Mouse (Mus musculus) ES-E14 (cell line): ENCODE measurements around the gene Ptbp1. TPM values are rescaled to one million over a fixed set of nuclear protein-coding genes. Genes with fewer than 3 reads are reported as not detected.

Source experiments
- DNase-seq: peaks from one replicate; pipeline ENCODE4 v3.0.0-alpha.2; 2013; ENCODE audit warnings: low read depth, low spot score
- H3K27ac ChIP-seq: 2 replicates; pipeline ENCODE4 v1.5.1; 2012; ENCODE audit warnings: low read depth, mild to moderate bottlenecking, low read length, moderate library complexity, mixed read lengths; ENCODE audit not compliant: poor library complexity, insufficient read depth, severe bottlenecking
- H3K36me3 ChIP-seq: 2 replicates; pipeline ENCODE4 v1.6.1; 2012; ENCODE audit warnings: mild to moderate bottlenecking, low read length, moderate library complexity, mixed read lengths; ENCODE audit not compliant: control insufficient read depth, poor library complexity, insufficient read depth, severe bottlenecking
- H3K4me1 ChIP-seq, 2 experiments: fragments of 150-350 bp in 1 of 2; sonication (generic) in 1 of 2; 2 replicates each; pipeline ENCODE4 v1.6.1; 2012; ENCODE audit warnings: low read length in 2 of 2, mild to moderate bottlenecking in 1 of 2, mixed read lengths in 1 of 2; ENCODE audit not compliant: control insufficient read depth in 2 of 2, insufficient read depth in 2 of 2, poor library complexity in 1 of 2
- H3K4me3 ChIP-seq, 2 experiments: fragments of 150-350 bp in 1 of 2; sonication (generic) in 1 of 2; 2 replicates each; pipeline ENCODE4 v1.5.1; 2012; ENCODE audit warnings: low read length in 2 of 2, low read depth in 1 of 2, mild to moderate bottlenecking in 1 of 2, mixed read lengths in 1 of 2; ENCODE audit not compliant: insufficient read depth in 1 of 2, poor library complexity in 1 of 2, severe bottlenecking in 1 of 2
- H3K9ac ChIP-seq: 2 replicates; pipeline ENCODE4 v1.6.1; 2012; ENCODE audit warnings: low read depth, mild to moderate bottlenecking, low read length, mixed read lengths; ENCODE audit not compliant: poor library complexity, insufficient read depth, severe bottlenecking
- H3K9me3 ChIP-seq: fragments of 150-350 bp; sonication (generic); 2 replicates; pipeline ENCODE4 v1.6.1; 2012; ENCODE audit warnings: low read depth, mild to moderate bottlenecking, low read length; ENCODE audit not compliant: control insufficient read depth, insufficient read depth
- CHD2 ChIP-seq: IDR thresholded peaks from 2 replicates; pipeline ENCODE4 v1.6.1; 2014; ENCODE audit warnings: mild to moderate bottlenecking, low read depth, low read length, inconsistent platforms
- HCFC1 ChIP-seq: IDR thresholded peaks from 2 replicates; pipeline ENCODE4 v1.6.1; 2012; ENCODE audit warnings: low read length, inconsistent platforms, borderline replicate concordance; ENCODE audit not compliant: insufficient read depth
- MAFK ChIP-seq: IDR thresholded peaks from 2 replicates; pipeline ENCODE4 v1.6.1; 2014; ENCODE audit warnings: mild to moderate bottlenecking, low read depth, low read length, inconsistent platforms; ENCODE audit not compliant: insufficient read depth
- ZC3H11A ChIP-seq: IDR thresholded peaks from 2 replicates; pipeline ENCODE4 v1.6.1; 2012; ENCODE audit warnings: low read depth, mild to moderate bottlenecking, inconsistent platforms, low read length, borderline replicate concordance
- ZNF384 ChIP-seq: IDR thresholded peaks from 2 replicates; pipeline ENCODE4 v1.6.1; 2012; ENCODE audit warnings: low read depth, low read length, inconsistent platforms
- in situ Hi-C, 2 experiments: fragments of 600-800 bp; cut with MboI; formaldehyde crosslinking; loops; one replicate each; pipeline ENCODE4 v1.15.1; 2025; ENCODE audit warnings: low sequenced_read_pairs in 2 of 2, inconsistent platforms in 1 of 2; ENCODE audit not compliant: unreplicated experiment in 2 of 2
- total RNA-seq: library from RNA; depleted of rRNA; stranded (reverse); fragments of 300-350 nt; gene quantifications from 2 replicates; pipeline ENCODE4 v1.2.3, GENCODE M21; 2012

Ptbp1 gene
- total RNA-seq, 1 experiment, result 403 TPM

DNA sequence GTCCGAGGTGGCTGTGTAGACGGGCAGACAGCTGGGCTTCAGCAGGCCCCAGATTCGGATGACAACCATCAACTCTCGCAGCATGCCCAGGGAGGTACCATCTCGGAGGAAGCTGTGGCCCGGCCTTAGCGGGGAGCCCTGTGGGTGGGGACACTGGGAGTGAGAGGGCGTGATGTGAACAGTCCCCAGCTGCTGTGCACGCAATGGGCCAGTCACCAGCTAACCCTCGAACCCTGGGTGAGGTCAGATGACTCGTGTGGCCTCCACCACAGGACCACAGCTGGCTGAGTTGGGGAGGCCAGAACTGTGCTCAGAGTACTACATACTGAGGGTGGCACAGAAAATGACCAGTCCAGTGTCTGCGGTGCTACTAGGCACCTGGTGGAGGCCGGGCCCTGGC is 42.6 kb downstream of the Ptbp1 start:
- no peak for TF ChIP-seq HCFC1
- no peak for TF ChIP-seq MAFK
- TF ChIP-seq ZC3H11A, result no peak
- TF ChIP-seq ZNF384, result no peak
- TF ChIP-seq CHD2, result no peak
- Histone ChIP-seq H3K36me3 (peaks cover 4% of the 10 kb centered on the region; the same call in 1 of the 2 replicates), H3K9me3 (no peaks in the 10 kb centered on the region), H3K4me1 (peaks cover 1 to 14% of the 10 kb centered on the region in 2 experiments; a peak in 1 of 4 replicates), H3K4me3 (no peak overlapping the region), H3K9ac (no peak overlapping the region), H3K27ac (no peak overlapping the region)
- in situ Hi-C loops, result no loop called here
- no peak for DNase-seq

DNA sequence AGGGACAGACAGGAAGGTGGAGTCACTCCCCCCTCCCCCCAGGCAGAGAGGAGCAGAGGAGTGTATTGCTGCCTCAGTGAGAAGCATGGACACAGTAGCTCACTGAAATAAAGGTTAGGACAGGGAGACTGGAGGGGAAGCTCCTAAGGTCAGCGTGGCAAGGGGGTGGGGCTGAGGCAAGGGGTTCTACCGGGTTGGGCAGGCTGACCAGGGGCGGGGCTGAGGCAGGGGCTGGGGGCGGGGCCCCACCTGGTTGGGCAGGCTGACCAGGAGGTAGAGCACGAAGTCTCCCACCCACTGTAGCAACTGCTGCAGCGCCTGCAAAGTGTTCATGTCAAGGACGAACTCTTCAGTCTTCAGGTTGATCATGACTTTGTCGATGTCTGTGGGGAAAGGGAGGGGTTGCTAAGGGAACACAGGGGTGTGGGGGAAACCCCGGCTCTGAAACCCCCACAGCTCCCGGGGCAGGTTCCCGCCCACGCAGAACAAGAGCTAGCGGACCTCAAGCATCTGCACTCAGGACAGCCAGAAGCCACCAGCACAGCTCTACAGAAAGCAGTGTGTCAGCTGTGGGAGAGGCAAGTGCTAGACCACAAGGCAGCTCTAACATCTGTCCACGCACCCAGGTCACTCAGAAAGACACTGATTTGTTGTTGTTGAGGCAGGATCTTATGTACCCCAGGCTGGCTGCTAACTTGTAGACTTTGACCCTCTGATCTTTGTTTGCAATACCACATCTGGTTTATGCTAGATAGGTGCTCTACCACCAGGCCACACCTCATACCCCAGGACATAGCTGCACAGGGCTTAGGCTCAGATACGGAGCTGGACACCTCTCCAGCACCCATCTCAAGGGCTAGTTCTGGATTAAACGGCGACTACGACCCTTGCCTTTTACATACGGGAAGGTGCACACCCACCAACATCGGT is 43.4 kb downstream of the Ptbp1 start:
- DNase-seq, result no peak
- no peak overlapping the region for H3K9ac ChIP-seq
- H3K4me3 ChIP-seq, result no peak overlapping the region
- no peak overlapping the region for H3K27ac ChIP-seq
- in situ Hi-C loops, result no loop called here
- TF ChIP-seq CHD2 (no peak), MAFK (no peak), ZNF384 (no peak), HCFC1 (no peak), ZC3H11A (no peak)
- H3K36me3 ChIP-seq, result peaks cover 4% of the 10 kb centered on the region; the same call in 1 of the 2 replicates
- no peaks in the 10 kb centered on the region for H3K9me3 ChIP-seq
- peaks cover 1 to 16% of the 10 kb centered on the region in 2 experiments; a peak in 1 of 4 replicates for H3K4me1 ChIP-seq

DNA sequence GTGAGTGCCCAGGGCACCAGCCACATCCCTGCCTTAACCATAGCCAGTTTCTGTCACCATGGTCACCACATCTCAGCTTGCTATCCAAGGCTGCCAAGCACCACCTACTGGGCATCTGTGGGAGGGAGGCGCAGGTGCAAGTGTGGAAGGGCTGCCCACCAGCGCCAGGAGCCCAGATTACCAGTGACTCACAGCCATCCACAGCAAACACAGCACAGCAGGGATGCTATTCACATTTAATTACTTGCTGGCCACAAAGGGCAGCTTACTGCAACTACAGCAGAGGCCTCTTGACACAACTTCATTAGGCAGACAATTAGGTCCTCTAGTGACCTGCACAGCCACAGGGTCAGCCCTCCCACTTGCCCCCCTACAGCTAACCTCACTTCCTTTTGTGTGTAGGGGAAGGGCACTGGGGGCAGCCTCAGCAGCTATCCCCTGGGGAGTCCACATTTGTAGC is 46.8 kb downstream of the Ptbp1 start:
- in situ Hi-C loops, result no loop called here
- peaks cover 1 to 20% of the 10 kb centered on the region in 2 experiments; a peak in 1 of 4 replicates for H3K4me1 ChIP-seq
- H3K36me3 ChIP-seq, result peaks cover 5% of the 10 kb centered on the region; the same call in 1 of the 2 replicates
- H3K27ac ChIP-seq, result no peak overlapping the region
- no peaks in the 10 kb centered on the region for H3K9me3 ChIP-seq
- DNase-seq, result no peak
- no peak overlapping the region for H3K9ac ChIP-seq
- no peak overlapping the region for H3K4me3 ChIP-seq
- TF ChIP-seq HCFC1 (no peak), ZNF384 (no peak), MAFK (no peak), CHD2 (no peak), ZC3H11A (no peak)

- Histone ChIP-seq H3K4me3 (no peak overlapping the region), H3K4me1 (peaks cover 0 to 10% of the 10 kb centered on the region in 2 experiments; a peak in 1 of 4 replicates), H3K27ac (no peak overlapping the region), H3K9ac (no peak overlapping the region), H3K9me3 (no peaks in the 10 kb centered on the region), H3K36me3 (peaks cover 5% of the 10 kb centered on the region; the same call in 1 of the 2 replicates)
- in situ Hi-C loops, result no loop called here
- TF ChIP-seq ZC3H11A (no peak), HCFC1 (no peak), ZNF384 (no peak), MAFK (no peak), CHD2 (no peak)
- no peak for DNase-seq
Observed at GRCm38 (mm10) chr10:79906712-79907111, 52.5 kb downstream of the Ptbp1 start.
